Mouse (Mus musculus): Measurements from ENCODE around the gene Akt1.

DNA sequence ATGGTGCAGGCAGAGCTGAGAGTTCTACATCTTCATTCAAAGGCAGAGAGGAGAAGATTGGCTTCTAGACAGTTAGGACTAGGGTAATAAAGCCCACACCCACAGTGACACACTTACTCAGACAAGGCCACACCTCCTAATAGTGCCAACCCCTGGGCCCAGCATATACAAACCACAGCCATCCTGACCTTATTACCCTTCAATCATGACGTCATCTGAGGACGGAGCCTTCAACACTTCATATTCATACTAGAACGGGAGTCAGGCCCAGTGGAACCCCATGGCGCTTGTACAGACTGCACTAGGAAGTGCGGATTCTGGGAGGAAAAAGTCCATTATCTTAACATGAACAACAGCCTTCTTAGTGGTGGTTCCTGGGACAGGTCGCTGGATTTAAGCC lies 31.6 kb downstream of the Akt1 start:
- TF ChIP-seq CTCF (IDR thresholded peaks at IDR 0.05; ENCODE audit: extremely low read depth, insufficient read depth, insufficient read length, insufficient replicate concordance): no peak
- no peak for TF ChIP-seq POLR2A (IDR thresholded peaks at IDR 0.05; ENCODE audit: low read depth, low read length)
